Mouse (Mus musculus) skeletal muscle tissue, adult 2 months (tissue): Measurements from ENCODE around the gene Ankrd9.

Source experiments
- DNase-seq: peaks from one replicate; pipeline ENCODE4 v3.0.0-alpha.2; 2012; ENCODE audit warnings: low read depth, low spot score

Gene Ankrd9

GRCm38 (mm10) chr12:110978607-110979406 is at the start of gene Ankrd9:
TSS of gene Ankrd9 (minus strand) at chr12:110979040.
- DNase-seq = peak; percentile 96

DNA sequence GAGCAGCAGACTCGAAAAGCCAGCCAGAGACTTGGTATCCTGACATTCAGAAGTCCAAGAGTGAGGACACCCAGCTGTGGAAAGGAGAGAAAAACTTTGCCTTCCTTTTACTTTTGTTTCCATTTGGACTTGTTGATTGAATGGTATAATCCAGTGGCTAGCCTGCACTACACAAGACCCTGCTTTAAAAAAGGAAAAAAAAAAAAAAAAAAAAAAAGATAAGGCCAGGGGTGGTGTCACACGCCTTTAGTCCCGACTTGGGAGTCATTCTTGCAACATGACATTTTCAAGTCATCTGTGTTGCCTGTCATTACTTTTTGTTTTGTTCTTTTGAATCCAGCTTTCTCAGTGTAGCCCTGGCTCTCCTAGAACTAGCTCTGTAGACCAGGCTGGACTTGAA is 42.7 kb upstream of the Ankrd9 start:
- no peak for DNase-seq

DNA sequence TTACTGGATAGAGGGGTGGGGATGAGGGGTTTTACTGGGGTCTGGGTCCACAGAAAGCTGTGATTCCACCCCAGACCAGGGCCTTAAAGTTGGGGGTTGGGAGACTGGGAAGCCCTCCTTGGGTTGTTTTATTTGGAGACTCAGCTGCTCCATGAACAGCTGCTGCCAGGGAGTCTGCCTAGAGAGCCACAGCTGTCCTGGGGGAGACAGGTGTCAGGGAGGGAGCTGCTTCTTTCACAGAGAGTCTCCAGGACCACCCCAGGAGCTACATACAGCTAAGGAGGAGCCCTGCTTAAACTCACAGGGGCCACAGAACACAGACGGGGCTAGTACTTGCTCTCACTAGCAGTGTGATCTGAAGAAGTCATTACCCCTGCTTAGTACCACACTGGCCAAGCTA is 42.3 kb upstream of the Ankrd9 start:
- no peak for DNase-seq

DNA sequence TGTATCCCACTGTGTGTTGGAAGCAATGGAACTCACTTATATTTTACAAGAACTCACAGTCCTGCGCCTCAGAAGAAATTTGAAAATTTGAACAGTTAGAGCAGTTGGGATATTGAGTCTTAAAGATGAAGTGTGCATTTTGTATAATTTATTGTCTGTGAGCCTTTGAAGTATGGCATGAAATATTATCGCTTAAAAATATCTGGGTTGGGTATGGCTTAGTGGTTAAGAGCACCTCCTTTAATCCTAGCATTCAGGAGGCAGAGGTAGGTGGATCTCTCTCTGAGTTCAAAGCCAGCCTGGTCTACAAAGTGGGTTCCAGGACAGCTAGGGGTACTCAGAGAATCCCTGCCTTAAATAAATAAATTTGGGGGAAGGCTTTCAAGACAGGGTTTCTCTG is 40.2 kb upstream of the Ankrd9 start:
- DNase-seq = no peak

DNA sequence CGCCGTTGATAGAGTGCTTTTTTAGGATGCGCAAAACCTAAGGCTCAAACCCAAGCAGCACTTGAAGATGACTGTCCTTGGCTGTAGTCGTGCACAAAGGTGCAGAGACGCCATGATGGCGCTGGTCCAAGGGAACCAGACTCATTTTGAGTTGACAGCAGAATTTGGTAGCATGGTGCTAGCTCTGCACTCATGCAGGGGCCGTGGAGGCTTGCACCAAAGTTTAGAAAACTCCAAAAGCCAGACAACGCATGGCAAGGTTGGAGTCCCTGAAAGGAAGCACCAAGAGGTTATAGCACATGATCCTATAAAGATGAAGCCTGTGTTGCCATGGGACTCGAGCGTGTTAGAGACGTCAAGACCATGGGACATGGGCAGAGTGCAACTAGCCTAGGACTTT is 39.2 kb upstream of the Ankrd9 start:
- no peak for DNase-seq

DNA sequence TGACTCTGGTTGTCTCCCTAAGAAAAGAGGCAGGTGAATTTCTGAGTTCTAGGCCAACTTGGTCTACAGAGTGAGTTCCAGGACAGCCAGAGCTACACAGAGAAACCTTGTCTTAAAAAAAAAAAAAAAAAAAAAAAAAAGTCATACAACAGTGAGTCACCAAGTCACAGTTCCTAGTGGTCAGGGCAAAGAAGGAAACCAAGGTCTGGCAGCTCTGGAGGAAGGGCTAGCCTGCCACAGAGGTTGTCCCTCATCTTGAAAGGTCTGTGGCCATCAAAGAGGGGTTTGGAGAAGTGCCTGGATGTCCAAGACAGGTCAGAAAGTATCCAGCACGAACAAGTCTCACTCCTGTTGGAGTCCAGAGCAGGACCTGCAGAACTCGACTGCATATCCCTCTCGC is 38.0 kb upstream of the Ankrd9 start:
- no peak for DNase-seq

GRCm38 (mm10) chr12:111009615-111010257 is 30.9 kb upstream of the Ankrd9 start:
- no peak for DNase-seq

GRCm38 (mm10) chr12:111008500-111009490 is 30.0 kb upstream of the Ankrd9 start:
- no peak for DNase-seq

- DNase-seq = no peak
Measured at GRCm38 (mm10) chr12:111007134-111008103, 28.6 kb upstream of the Ankrd9 start.

- no peak for DNase-seq
Measured at GRCm38 (mm10) chr12:111006339-111006738, 27.5 kb upstream of the Ankrd9 start.

DNA sequence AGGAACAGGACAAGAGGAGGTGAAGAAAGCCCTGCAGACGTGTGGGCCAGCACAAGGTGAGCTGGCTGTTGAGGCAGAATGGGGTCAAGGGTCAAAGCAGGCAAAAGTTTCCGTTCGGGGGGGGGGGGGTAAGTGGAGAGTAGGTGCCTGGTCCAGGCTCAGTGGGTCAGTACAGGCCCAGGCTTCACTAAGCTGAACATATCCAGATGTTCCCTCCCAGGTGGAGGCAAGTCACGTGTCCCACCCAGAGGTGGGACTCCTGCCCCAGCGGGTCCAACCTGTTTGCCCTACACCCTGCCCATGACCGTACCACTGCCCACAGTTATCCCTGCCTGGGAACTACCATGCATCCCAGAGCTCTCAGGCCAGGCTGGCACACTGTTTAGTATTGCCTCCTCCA is 27.0 kb upstream of the Ankrd9 start:
- DNase-seq = no peak

GRCm38 (mm10) chr12:111004142-111004541 is 25.3 kb upstream of the Ankrd9 start:
- no peak for DNase-seq

DNA sequence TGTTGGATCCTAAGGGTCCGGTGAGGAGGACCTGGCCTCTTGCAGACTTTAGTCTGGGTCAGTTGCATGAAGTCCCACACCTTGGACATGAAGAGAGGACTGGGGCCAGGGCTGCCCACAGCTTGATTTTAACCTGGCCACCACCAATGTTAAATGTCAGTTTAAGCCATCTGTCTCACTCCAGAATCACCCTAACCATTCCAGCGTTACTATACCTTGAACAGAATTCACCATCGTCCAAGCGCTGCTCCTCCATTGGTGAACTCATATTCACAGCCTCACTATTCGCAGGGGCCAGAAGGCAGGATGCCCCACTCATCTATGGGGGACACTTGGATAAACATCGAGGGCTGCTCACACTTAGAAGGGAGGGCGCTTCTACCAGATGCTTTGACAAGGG is 22.1 kb upstream of the Ankrd9 start:
- DNase-seq = no peak

GRCm38 (mm10) chr12:110999820-111000219 is 21.0 kb upstream of the Ankrd9 start:
- no peak for DNase-seq

- DNase-seq = no peak
Measured at GRCm38 (mm10) chr12:110998092-110998491, 19.3 kb upstream of the Ankrd9 start.

DNA sequence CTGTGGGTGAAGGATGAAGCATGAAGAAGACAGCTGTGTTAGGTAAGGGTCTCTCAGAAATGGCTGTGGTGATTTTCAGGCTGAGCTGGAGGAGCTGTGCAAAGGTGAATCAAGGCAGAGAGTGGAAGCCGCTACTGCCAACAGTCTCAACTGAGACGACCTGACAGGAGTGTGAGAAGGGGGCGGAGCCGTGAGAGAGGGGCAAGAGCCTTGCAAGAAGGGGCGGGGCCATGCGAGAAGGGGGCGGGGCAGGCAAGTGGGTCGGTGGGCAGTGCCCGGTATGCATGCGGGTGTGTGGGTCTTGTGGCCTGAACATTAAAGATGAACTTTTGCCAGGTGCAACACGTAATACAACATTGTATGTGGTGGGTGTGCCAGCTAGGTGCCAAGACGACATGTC is 15.8 kb upstream of the Ankrd9 start:
- DNase-seq = no peak

DNA sequence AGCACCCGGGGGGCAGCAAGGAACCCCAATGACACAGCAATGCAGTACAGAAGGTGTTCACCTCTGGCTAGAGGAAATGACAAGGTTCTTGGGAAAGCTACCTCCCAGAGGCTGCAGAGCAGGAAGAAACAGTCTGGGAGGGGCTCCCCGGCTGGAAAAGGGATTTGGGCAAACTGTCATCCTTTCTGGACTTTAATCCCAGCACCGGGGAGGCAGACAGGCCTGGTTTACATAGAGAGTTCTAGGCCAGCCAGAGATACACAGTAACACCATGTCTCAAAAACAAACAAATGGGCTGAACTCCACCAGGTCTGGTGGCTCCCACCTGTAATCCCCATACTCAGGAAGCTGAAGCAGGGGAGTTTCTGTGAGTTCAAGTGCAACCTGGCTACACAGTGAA is 14.4 kb upstream of the Ankrd9 start:
- no peak for DNase-seq

- no peak for DNase-seq
Measured at GRCm38 (mm10) chr12:110992771-110993170, 13.9 kb upstream of the Ankrd9 start.

DNA sequence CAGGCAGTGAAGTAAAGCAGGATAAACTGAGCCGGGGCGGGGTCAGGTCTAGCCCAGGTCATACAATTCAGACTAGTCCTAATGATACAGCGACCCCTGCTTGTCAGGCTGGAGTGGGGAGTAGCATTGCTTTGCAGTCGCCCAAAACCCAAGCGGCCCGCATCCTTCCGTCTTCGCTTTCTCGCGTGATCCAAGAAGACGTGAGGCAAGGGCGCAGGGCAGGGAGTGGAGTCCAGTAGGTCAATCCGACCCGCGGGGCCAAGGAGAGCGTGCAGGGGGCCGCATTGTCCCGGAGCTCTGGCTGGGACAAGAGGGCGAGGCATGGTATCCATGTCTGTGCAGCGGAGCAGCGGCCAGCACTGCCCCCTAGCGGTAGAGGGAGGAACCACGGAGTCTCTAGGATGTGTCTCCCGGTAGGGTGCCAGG is 13.3 kb upstream of the Ankrd9 start:
- peak; percentile 89 for DNase-seq

GRCm38 (mm10) chr12:110991361-110992127 is 12.7 kb upstream of the Ankrd9 start:
- DNase-seq = peak; percentile 66
